Mouse (Mus musculus) CD8-positive naive resting alpha-beta T cell, adult 2 months (primary cell): ENCODE data around the gene Wtip.
"Not testable (repeated sequence)": the region's sequence is repeated elsewhere in the genome, so short reads cannot be mapped to it uniquely, and the experiment has no call there.

Experiments
- DNase-seq, 2 experiments: peaks; one replicate each; pipeline ENCODE4 v3.0.0; 2022; ENCODE audit warnings: low read depth in 2 of 2, low spot score in 2 of 2

The Wtip gene

GRCm38 (mm10) chr7:34133117-34133762 lies at the start of gene Wtip:
Wtip (minus strand) TSS chr7:34133268.
- DNase-seq = no peak

GRCm38 (mm10) chr7:34176241-34176640 lies 43.2 kb upstream of the Wtip start:
- DNase-seq = not testable (repeated sequence)

GRCm38 (mm10) chr7:34172251-34172650 lies 39.2 kb upstream of the Wtip start:
- no peak for DNase-seq

- no peak for DNase-seq
Measured at GRCm38 (mm10) chr7:34169454-34169853, 36.4 kb upstream of the Wtip start, which contains the start of gene Uba2. Uba2 (minus strand) TSS chr7:34169599.

GRCm38 (mm10) chr7:34168470-34169251 lies 35.6 kb upstream of the Wtip start:
- DNase-seq = peak; percentile 79 to 88

GRCm38 (mm10) chr7:34167766-34168469 lies 34.9 kb upstream of the Wtip start:
- DNase-seq = no peak

GRCm38 (mm10) chr7:34166850-34167249 lies 33.8 kb upstream of the Wtip start:
- peak in 1 of 2 experiments; percentile 37 for DNase-seq

- no peak for DNase-seq
Measured at GRCm38 (mm10) chr7:34165999-34166398, 32.9 kb upstream of the Wtip start.

- DNase-seq = no peak
Measured at GRCm38 (mm10) chr7:34164671-34165070, 31.6 kb upstream of the Wtip start.

- no peak for DNase-seq
Measured at GRCm38 (mm10) chr7:34159167-34159566, 26.1 kb upstream of the Wtip start.

- no peak for DNase-seq
Measured at GRCm38 (mm10) chr7:34157994-34158393, 24.9 kb upstream of the Wtip start.

- no peak for DNase-seq
Measured at GRCm38 (mm10) chr7:34147193-34147592, 14.1 kb upstream of the Wtip start.

- DNase-seq = no peak
Measured at GRCm38 (mm10) chr7:34141123-34141522, 8.1 kb upstream of the Wtip start.

GRCm38 (mm10) chr7:34139493-34139892 lies 6.4 kb upstream of the Wtip start:
- no peak for DNase-seq

- no peak for DNase-seq
Measured at GRCm38 (mm10) chr7:34134336-34134735, 1.3 kb upstream of the Wtip start.

- no peak for DNase-seq
Measured at GRCm38 (mm10) chr7:34132355-34133079, 551 bp downstream of the Wtip start.

- no peak for DNase-seq
Measured at GRCm38 (mm10) chr7:34131959-34132354, 1.1 kb downstream of the Wtip start.

- DNase-seq = no peak
Measured at GRCm38 (mm10) chr7:34131118-34131517, 1.9 kb downstream of the Wtip start.

GRCm38 (mm10) chr7:34126291-34126690 lies 6.8 kb downstream of the Wtip start:
- no peak for DNase-seq

- no peak for DNase-seq
Measured at GRCm38 (mm10) chr7:34125346-34125745, 7.7 kb downstream of the Wtip start.
